Mouse (Mus musculus) embryonic facial prominence, embryonic 13.5 days (tissue): ENCODE results near the gene Ucn3. TPM values are rescaled to one million over a fixed set of nuclear protein-coding genes. Genes with fewer than 3 reads are reported as not detected.

Source experiments
- ATAC-seq: fragments of 200-750 bp; cut with Nextera tagmentation; 2 replicates; pipeline ENCODE4 v1.8.0; 2017; ENCODE audit warnings: low read depth; ENCODE audit not compliant: insufficient number of reproducible peaks, insufficient read depth, low FRiP score, low TSS enrichment
- H3K27ac ChIP-seq: fragments of 300-500 bp; sonication (generic); 2 replicates; pipeline ENCODE4 v1.5.1; 2015; ENCODE audit warnings: moderate library complexity, mild to moderate bottlenecking, inconsistent platforms
- H3K27me3 ChIP-seq: fragments of 300-500 bp; sonication (generic); 2 replicates; pipeline ENCODE4 v1.6.1; 2015; ENCODE audit warnings: mild to moderate bottlenecking, inconsistent platforms
- H3K36me3 ChIP-seq: fragments of 300-500 bp; sonication (generic); 2 replicates; pipeline ENCODE4 v1.6.1; 2015; ENCODE audit warnings: mild to moderate bottlenecking, inconsistent platforms
- H3K4me1 ChIP-seq: fragments of 300-500 bp; sonication (generic); 2 replicates; pipeline ENCODE4 v1.6.1; 2015; ENCODE audit warnings: inconsistent platforms
- H3K4me2 ChIP-seq: fragments of 300-500 bp; sonication (generic); 2 replicates; pipeline ENCODE4 v1.6.1; 2015; ENCODE audit warnings: moderate library complexity, mild to moderate bottlenecking, inconsistent platforms
- H3K4me3 ChIP-seq: fragments of 300-500 bp; sonication (generic); 2 replicates; pipeline ENCODE4 v1.5.1; 2015; ENCODE audit warnings: mild to moderate bottlenecking, inconsistent platforms
- H3K9ac ChIP-seq: fragments of 300-500 bp; sonication (generic); 2 replicates; pipeline ENCODE4 v1.6.1; 2015; ENCODE audit warnings: mild to moderate bottlenecking, inconsistent platforms
- H3K9me3 ChIP-seq: fragments of 300-500 bp; sonication (generic); 2 replicates; pipeline ENCODE4 v1.6.1; 2016; ENCODE audit warnings: inconsistent platforms
- WGBS: fragments of 180-500 bp; shearing (Covaris S2); methylation state at CpG from one replicate; pipeline ENCODE4 v1.1.7; 2015; ENCODE audit warnings: mixed read lengths; 5-methylcytosine and 5-hydroxymethylcytosine counted together
- polyA plus RNA-seq: library from polyadenylated mRNA; unstranded; fragments of >200 nt; fragmentation: Nextera tagmentation; extraction: Ambion mirVana; gene quantifications from 2 replicates; pipeline ENCODE4 v1.2.1, GENCODE M21; 2015

Gene Ucn3
- not detected in 2 replicates for polyA plus RNA-seq

GRCm38 (mm10) chr13:3945249-3945648 is at the start of gene Ucn3:
Gene Ucn3 (minus strand): TSS chr13:3945349.
- Histone ChIP-seq H3K27ac (no peak within 1 kb of the TSS), H3K4me2 (no peak within 1 kb of the TSS), H3K4me3 (no peak within 1 kb of the TSS), H3K9ac (no peak within 1 kb of the TSS), H3K9me3 (no peaks in the 10 kb centered on the region), H3K36me3 (no peaks in the 10 kb centered on the region), H3K4me1 (no peaks in the 10 kb centered on the region), H3K27me3 (no peaks in the 10 kb centered on the region)
- ATAC-seq = no peak
- WGBS = 61% methylated on average over 2 of the region's 2 CpGs

- H3K27me3 ChIP-seq = no peaks in the 10 kb centered on the region
- no peaks in the 10 kb centered on the region for H3K4me1 ChIP-seq
- no peak overlapping the region for H3K27ac ChIP-seq
- ATAC-seq = no peak
- H3K4me3 ChIP-seq = no peak overlapping the region
- no peak overlapping the region for H3K9ac ChIP-seq
- H3K4me2 ChIP-seq = no peak overlapping the region
- H3K36me3 ChIP-seq = no peaks in the 10 kb centered on the region
- no peaks in the 10 kb centered on the region for H3K9me3 ChIP-seq
Measured at GRCm38 (mm10) chr13:3992081-3992480, 46.9 kb upstream of the Ucn3 start.

GRCm38 (mm10) chr13:3968849-3969248 is 23.7 kb upstream of the Ucn3 start:
- H3K4me3 ChIP-seq = no peak overlapping the region
- no peaks in the 10 kb centered on the region for H3K36me3 ChIP-seq
- H3K27ac ChIP-seq = no peak overlapping the region
- H3K9ac ChIP-seq = no peak overlapping the region
- 87% methylated on average over 4 of the region's 4 CpGs for WGBS
- ATAC-seq = no peak
- H3K4me2 ChIP-seq = no peak overlapping the region
- H3K4me1 ChIP-seq = no peaks in the 10 kb centered on the region
- H3K27me3 ChIP-seq = no peaks in the 10 kb centered on the region
- H3K9me3 ChIP-seq = no peaks in the 10 kb centered on the region

GRCm38 (mm10) chr13:3951198-3951914 is 6.2 kb upstream of the Ucn3 start:
- H3K27me3 ChIP-seq = no peaks in the 10 kb centered on the region
- H3K4me3 ChIP-seq = no peak overlapping the region
- H3K36me3 ChIP-seq = no peaks in the 10 kb centered on the region
- no peaks in the 10 kb centered on the region for H3K4me1 ChIP-seq
- H3K27ac ChIP-seq = no peak overlapping the region
- H3K9me3 ChIP-seq = peaks cover 3% of the 10 kb centered on the region; the same call in 1 of the 2 replicates
- 77% methylated on average over 6 of the region's 6 CpGs for WGBS
- ATAC-seq = no peak
- H3K4me2 ChIP-seq = no peak overlapping the region
- H3K9ac ChIP-seq = no peak overlapping the region

GRCm38 (mm10) chr13:3949477-3949876 is 4.3 kb upstream of the Ucn3 start:
- H3K36me3 ChIP-seq = no peaks in the 10 kb centered on the region
- no peak overlapping the region for H3K27ac ChIP-seq
- no peak for ATAC-seq
- H3K27me3 ChIP-seq = no peaks in the 10 kb centered on the region
- WGBS = 95% methylated on average over 4 of the region's 4 CpGs
- peaks cover under 1% of the 10 kb centered on the region; the same call in 1 of the 2 replicates for H3K9me3 ChIP-seq
- no peaks in the 10 kb centered on the region for H3K4me1 ChIP-seq
- H3K4me3 ChIP-seq = no peak overlapping the region
- H3K9ac ChIP-seq = no peak overlapping the region
- no peak overlapping the region for H3K4me2 ChIP-seq

GRCm38 (mm10) chr13:3947267-3947666 is 2.1 kb upstream of the Ucn3 start:
- no peak for ATAC-seq
- Histone ChIP-seq H3K36me3 (no peaks in the 10 kb centered on the region), H3K9me3 (no peaks in the 10 kb centered on the region), H3K4me1 (no peaks in the 10 kb centered on the region), H3K27me3 (no peaks in the 10 kb centered on the region), H3K27ac (no peak overlapping the region), H3K4me2 (no peak overlapping the region), H3K4me3 (no peak overlapping the region), H3K9ac (no peak overlapping the region)
- 83% methylated on average over 4 of the region's 4 CpGs for WGBS

GRCm38 (mm10) chr13:3944699-3945098 is 450 bp downstream of the Ucn3 start:
- no peak overlapping the region for H3K4me2 ChIP-seq
- H3K4me3 ChIP-seq = no peak overlapping the region
- WGBS = 67% methylated on average over 7 of the region's 7 CpGs
- no peaks in the 10 kb centered on the region for H3K4me1 ChIP-seq
- no peak for ATAC-seq
- H3K9me3 ChIP-seq = no peaks in the 10 kb centered on the region
- no peak overlapping the region for H3K27ac ChIP-seq
- H3K36me3 ChIP-seq = no peaks in the 10 kb centered on the region
- no peaks in the 10 kb centered on the region for H3K27me3 ChIP-seq
- no peak overlapping the region for H3K9ac ChIP-seq

GRCm38 (mm10) chr13:3926046-3926445 is 19.1 kb downstream of the Ucn3 start:
- WGBS = 92% methylated on average over 6 of the region's 6 CpGs
- Histone ChIP-seq H3K27me3 (no peaks in the 10 kb centered on the region), H3K4me1 (no peaks in the 10 kb centered on the region), H3K36me3 (no peaks in the 10 kb centered on the region), H3K9ac (no peak overlapping the region), H3K9me3 (no peaks in the 10 kb centered on the region), H3K4me2 (no peak overlapping the region), H3K27ac (no peak overlapping the region), H3K4me3 (no peak overlapping the region)
- no peak for ATAC-seq

- no peak for ATAC-seq
Measured at GRCm38 (mm10) chr13:3925632-3926031, 19.5 kb downstream of the Ucn3 start.

GRCm38 (mm10) chr13:3924483-3924882 is 20.7 kb downstream of the Ucn3 start:
- Histone ChIP-seq H3K36me3 (no peaks in the 10 kb centered on the region), H3K27me3 (no peaks in the 10 kb centered on the region), H3K9ac (no peak overlapping the region), H3K27ac (no peak overlapping the region), H3K4me2 (no peak overlapping the region), H3K9me3 (no peaks in the 10 kb centered on the region), H3K4me3 (no peak overlapping the region), H3K4me1 (no peaks in the 10 kb centered on the region)
- ATAC-seq = no peak
- WGBS = 76% methylated on average over 5 of the region's 5 CpGs

More at GRCm38 (mm10) chr13:3925632-3926031, 19.5 kb downstream of the Ucn3 start:
- no peak overlapping the region for H3K4me3 ChIP-seq
- H3K4me2 ChIP-seq = no peak overlapping the region
- no peaks in the 10 kb centered on the region for H3K27me3 ChIP-seq
- 72% methylated on average over 6 of the region's 6 CpGs for WGBS
- no peaks in the 10 kb centered on the region for H3K4me1 ChIP-seq
- H3K9me3 ChIP-seq = no peaks in the 10 kb centered on the region
- no peak overlapping the region for H3K27ac ChIP-seq
- H3K36me3 ChIP-seq = no peaks in the 10 kb centered on the region
- H3K9ac ChIP-seq = no peak overlapping the region

- H3K36me3 ChIP-seq = peaks cover 17% of the 10 kb centered on the region
- no peaks in the 10 kb centered on the region for H3K27me3 ChIP-seq
- peaks cover 8% of the 10 kb centered on the region; the same call in 1 of the 2 replicates for H3K4me1 ChIP-seq
- H3K4me3 ChIP-seq = peak within 1 kb of the TSS; percentile 69
- H3K27ac ChIP-seq = 0 out of 2 replicates have a peak within 1 kb of the TSS, but pooled peaks have one; percentile 36
- ATAC-seq = peak; percentile 93
- peak within 1 kb of the TSS; percentile 81 for H3K9ac ChIP-seq
- H3K4me2 ChIP-seq = peak within 1 kb of the TSS; percentile 83
- under 1% methylated on average over 52 of the region's 52 CpGs for WGBS
- no peaks in the 10 kb centered on the region for H3K9me3 ChIP-seq
Measured at GRCm38 (mm10) chr13:3917571-3918311, 27.4 kb downstream of the Ucn3 start, which contains the start of the genes Net1 and Tubal3. Gene Net1 (minus strand): TSS chr13:3918220. Gene Tubal3 (plus strand): TSS chr13:3918274.

GRCm38 (mm10) chr13:3913504-3913903 is 31.6 kb downstream of the Ucn3 start:
- Histone ChIP-seq H3K4me1 (peaks cover 8% of the 10 kb centered on the region; the same call in 1 of the 2 replicates), H3K27ac (no peak overlapping the region), H3K9ac (no peak overlapping the region), H3K4me2 (no peak overlapping the region), H3K36me3 (peaks cover 35% of the 10 kb centered on the region), H3K4me3 (no peak overlapping the region), H3K27me3 (no peaks in the 10 kb centered on the region), H3K9me3 (no peaks in the 10 kb centered on the region)
- no peak for ATAC-seq
- WGBS = 82% methylated on average over 4 of the region's 4 CpGs
